Mouse (Mus musculus): Measurements from ENCODE around the gene Shisa3.

- no peak for TF ChIP-seq POLR2A (IDR thresholded peaks at IDR 0.05; ENCODE audit: borderline replicate concordance, extremely low read depth, insufficient read depth, insufficient read length, poor library complexity, severe bottlenecking)
- no peak for TF ChIP-seq CTCF (IDR thresholded peaks at IDR 0.05; ENCODE audit: borderline replicate concordance, extremely low read depth, insufficient read depth, insufficient read length)
Observed at GRCm38 (mm10) chr5:67595070-67595469, 12.6 kb upstream of the Shisa3 start.

Measured in brain, embryonic 14.5 days (tissue).